In genomic region chr9:107346081-107346480, GRCm38 (mm10) we compare ENCODE assay signal across 26 mouse cellular contexts. TPM values are rescaled to one million over a fixed set of nuclear protein-coding genes. Genes with fewer than 3 reads are reported as not detected.
A peak's percentile ranks its signal among the peaks of the same experiment; 100 is the strongest.
DNase-seq lines count a peak whose midpoint lies in the region; ATAC-seq lines count a peak whose summit lies in the region.
"Had no signal": no experiment of that assay in that cellular context is flagged by ENCODE, and none has a peak within 500 bp of the region (broad histone marks: within the 10 kb centered on the region; RNA-seq: fewer than 3 reads in every experiment).

No protein-coding gene starts in this region.

- H3K36me3 ChIP-seq in neural tube, embryonic 15.5 days = peaks cover 6% of the 10 kb centered on the region; the same call in 1 of the 2 replicates
- H3K36me3 ChIP-seq: embryonic facial prominence, embryonic 12.5 days; embryonic facial prominence, embryonic 15.5 days; G1E; heart, embryonic 10.5 days; heart, embryonic 13.5 days had no signal

- H3K27ac ChIP-seq in neural tube, embryonic 15.5 days (replicated peaks) = no peak overlapping the region
- H3K27ac ChIP-seq: embryonic facial prominence, embryonic 12.5 days; embryonic facial prominence, embryonic 15.5 days; heart, adult 2 months; heart, embryonic 10.5 days; heart, embryonic 13.5 days; hindbrain, embryonic 14.5 days; hindbrain, postnatal 0 days had no signal

- H3K9me3 ChIP-seq in neural tube, embryonic 15.5 days (replicated peaks) = no peaks in the 10 kb centered on the region
- H3K9me3 ChIP-seq: embryonic facial prominence, embryonic 12.5 days; embryonic facial prominence, embryonic 15.5 days; G1E; heart, embryonic 10.5 days; heart, embryonic 13.5 days had no signal

- no peak for ATAC-seq in cerebellum, adult (ENCODE audit: insufficient number of reproducible peaks, low FRiP score, low TSS enrichment)
- ATAC-seq in neural tube, embryonic 15.5 days (ENCODE audit: low FRiP score) = no peak
- ATAC-seq: forebrain, embryonic 14.5 days; forebrain, postnatal 0 days; hindbrain, postnatal 0 days; inflammation-experienced regulatory T-cells, adult 6 months; intestine, embryonic 16.5 days had no signal

- no peak overlapping the region for H3K4me2 ChIP-seq in neural tube, embryonic 15.5 days
- H3K4me2 ChIP-seq: embryonic facial prominence, embryonic 12.5 days; embryonic facial prominence, embryonic 15.5 days; heart, embryonic 13.5 days; hindbrain, embryonic 14.5 days had no signal

- no peaks in the 10 kb centered on the region for H3K27me3 ChIP-seq in neural tube, embryonic 15.5 days (replicated peaks)

- no peak overlapping the region for H3K4me3 ChIP-seq in neural tube, embryonic 15.5 days (replicated peaks)
- H3K4me3 ChIP-seq: embryonic facial prominence, embryonic 12.5 days; embryonic facial prominence, embryonic 15.5 days; heart, adult 2 months; heart, embryonic 10.5 days; heart, embryonic 13.5 days had no signal

- 77% methylated on average over 8 of the region's 8 CpGs for WGBS in neural tube, embryonic 15.5 days

- peak; percentile 23 to 37 for DNase-seq in cerebellum, adult 18-20 months
- DNase-seq in cerebellum, adult 11 months = no peak
- DNase-seq in cerebellum, postnatal 10 days = peak; percentile 55 to 60
- no peak for DNase-seq in neural tube, embryonic 10.5 days (ENCODE audit: extremely low spot score, low spot score)
- no peak for DNase-seq in right cerebral cortex, adult 2 months (ENCODE audit: low spot score in 2 of 2)
- DNase-seq: adrenal gland, adult 2 months; adrenal gland, postnatal 14 days; B cell, adult 2 months; forebrain, postnatal 0 days; gastrocnemius, postnatal 25 days; heart, adult 2 months; heart, postnatal 14 days; heart, postnatal 4 days; kidney, adult 18-20 months had no signal

- peaks cover 24% of the 10 kb centered on the region for H3K4me1 ChIP-seq in neural tube, embryonic 15.5 days
- H3K4me1 ChIP-seq: embryonic facial prominence, embryonic 12.5 days; embryonic facial prominence, embryonic 15.5 days had no signal

- H3K9ac ChIP-seq in neural tube, embryonic 15.5 days (replicated peaks) = peak overlapping the region; percentile 20; the same call in 1 of the 2 replicates
- H3K9ac ChIP-seq: embryonic facial prominence, embryonic 12.5 days; embryonic facial prominence, embryonic 15.5 days; forebrain, postnatal 0 days; heart, embryonic 13.5 days; hindbrain, embryonic 14.5 days had no signal

RNA-seq across cellular contexts. Expression of gene 6430571L13Rik, which starts 5.7 kb away (rescaled TPM):
- polyA plus RNA-seq in neural tube, embryonic 15.5 days (2015; fragmentation: Nextera tagmentation; extraction: Ambion mirVana) = 7.8 and 9.1 TPM in 2 replicates

RNA-seq across cellular contexts. Expression of gene Hemk1, which starts 7.9 kb away (rescaled TPM):
- 16.3 and 18.2 TPM in 2 replicates for polyA plus RNA-seq in neural tube, embryonic 15.5 days (2015; fragmentation: Nextera tagmentation; extraction: Ambion mirVana)

RNA-seq across cellular contexts. Expression of gene Cish, which starts 50.3 kb away (rescaled TPM):
- polyA plus RNA-seq in neural tube, embryonic 15.5 days (2015; fragmentation: Nextera tagmentation; extraction: Ambion mirVana) = 12.6 and 15.5 TPM in 2 replicates

RNA-seq across cellular contexts. Expression of gene Cacna2d2, which starts 53.3 kb away (rescaled TPM):
- 7.6 and 9.8 TPM in 2 replicates for polyA plus RNA-seq in neural tube, embryonic 15.5 days (2015; fragmentation: Nextera tagmentation; extraction: Ambion mirVana)

RNA-seq across cellular contexts. Expression of gene Mapkapk3, which starts 56.4 kb away (rescaled TPM):
- 2.2 and 9.4 TPM in 2 replicates for polyA plus RNA-seq in neural tube, embryonic 15.5 days (2015; fragmentation: Nextera tagmentation; extraction: Ambion mirVana)

Comparison
In these comparisons a context has a peak if more than half of its experiments do, and no peak if none do; other contexts are left out.
1. DNase-seq: peak in cerebellum, adult 18-20 months (2 of 2) and cerebellum, postnatal 10 days (2 of 2); none in cerebellum, adult 11 months (single experiment), neural tube, embryonic 10.5 days (single experiment) and right cerebral cortex, adult 2 months (0 of 2).